Mouse (Mus musculus): ENCODE results near the gene Gm28036.
"Not testable (repeated sequence)": the region's sequence is repeated elsewhere in the genome, so short reads cannot be mapped to it uniquely, and the experiment has no call there.

Gene Gm28036

GRCm38 (mm10) chr2:156126992-156127391 lies at the start of gene Gm28036:
Gene Gm28036 (minus strand): TSS chr2:156127092.
- no peak for DNase-seq (ENCODE audit: low read depth, low spot score)

- no peak for DNase-seq (ENCODE audit: low read depth, low spot score)
These were observed 39.7 kb upstream of the Gm28036 start for GRCm38 (mm10) chr2:156166557-156166956.

- DNase-seq (ENCODE audit: low read depth, low spot score), result no peak
These were observed 38.6 kb upstream of the Gm28036 start for GRCm38 (mm10) chr2:156165478-156165877.

GRCm38 (mm10) chr2:156151538-156151937 lies 24.6 kb upstream of the Gm28036 start:
- no peak for DNase-seq (ENCODE audit: low read depth, low spot score)

- DNase-seq (ENCODE audit: low read depth, low spot score), result no peak
These were observed 20.5 kb upstream of the Gm28036 start for GRCm38 (mm10) chr2:156147316-156147915.

- no peak for DNase-seq (ENCODE audit: low read depth, low spot score)
These were observed 19.5 kb upstream of the Gm28036 start for GRCm38 (mm10) chr2:156146272-156146989.

- no peak for DNase-seq (ENCODE audit: low read depth, low spot score)
These were observed 18.7 kb upstream of the Gm28036 start for GRCm38 (mm10) chr2:156145486-156146130.

- DNase-seq (ENCODE audit: low read depth, low spot score), result peak; percentile 79
These were observed 17.2 kb upstream of the Gm28036 start, which contains the start of the genes Romo1 and Nfs1 for GRCm38 (mm10) chr2:156143953-156144724. Gene Romo1 (plus strand): TSS chr2:156144039. Gene Nfs1 (minus strand): TSS chr2:156144186.

- DNase-seq (ENCODE audit: low read depth, low spot score), result no peak
These were observed 16.5 kb upstream of the Gm28036 start for GRCm38 (mm10) chr2:156143367-156143766.

GRCm38 (mm10) chr2:156142820-156143219 lies 15.9 kb upstream of the Gm28036 start:
- DNase-seq (ENCODE audit: low read depth, low spot score), result no peak

- DNase-seq (ENCODE audit: low read depth, low spot score), result no peak
These were observed 8.8 kb upstream of the Gm28036 start for GRCm38 (mm10) chr2:156135695-156136094.

GRCm38 (mm10) chr2:156134161-156134560 lies 7.3 kb upstream of the Gm28036 start:
- DNase-seq (ENCODE audit: low read depth, low spot score), result no peak

- DNase-seq (ENCODE audit: low read depth, low spot score), result no peak
These were observed 3.2 kb downstream of the Gm28036 start for GRCm38 (mm10) chr2:156123731-156124130.

- no peak for DNase-seq (ENCODE audit: low read depth, low spot score)
These were observed 7.3 kb downstream of the Gm28036 start for GRCm38 (mm10) chr2:156119566-156119965.

GRCm38 (mm10) chr2:156112080-156112423 lies 14.8 kb downstream of the Gm28036 start:
- DNase-seq (ENCODE audit: low read depth, low spot score), result not testable (repeated sequence)

- peak; percentile 75 for DNase-seq (ENCODE audit: low read depth, low spot score)
These were observed 15.4 kb downstream of the Gm28036 start, which contains the start of the genes Cpne1 and Rbm12 for GRCm38 (mm10) chr2:156111358-156112079. Gene Cpne1 (minus strand): TSS chr2:156111965. Gene Rbm12 (minus strand): TSS chr2:156111978.

- DNase-seq (ENCODE audit: low read depth, low spot score), result no peak
These were observed 16.1 kb downstream of the Gm28036 start for GRCm38 (mm10) chr2:156110627-156111357.

GRCm38 (mm10) chr2:156091926-156092325 lies 35.0 kb downstream of the Gm28036 start:
- DNase-seq (ENCODE audit: low read depth, low spot score), result no peak

- no peak for DNase-seq (ENCODE audit: low read depth, low spot score)
These were observed 37.1 kb downstream of the Gm28036 start for GRCm38 (mm10) chr2:156089799-156090198.

- no peak for DNase-seq (ENCODE audit: low read depth, low spot score)
These were observed 39.3 kb downstream of the Gm28036 start for GRCm38 (mm10) chr2:156087391-156088110.

All from skeletal muscle tissue, adult 2 months (tissue).